Mouse (Mus musculus) neural tube, embryonic 11.5 days (tissue): ENCODE measurements around the gene Vamp8. TPM values are rescaled to one million over a fixed set of nuclear protein-coding genes. Genes with fewer than 3 reads are reported as not detected.
A peak's percentile ranks its signal among the peaks of the same experiment; 100 is the strongest.

ENCODE experiments used
- ATAC-seq: fragments of 200-750 bp; cut with Nextera tagmentation; 2 replicates; pipeline ENCODE4 v1.8.0; 2017; ENCODE audit warnings: moderate number of reproducible peaks, mild to moderate bottlenecking, moderate TSS enrichment, moderate library complexity; ENCODE audit not compliant: insufficient read depth, low FRiP score, low TSS enrichment
- DNase-seq: peaks from one replicate; pipeline ENCODE4 v3.0.0-alpha.2; 2015; ENCODE audit warnings: low spot score
- H3K27ac ChIP-seq: fragments of 300-500 bp; sonication (generic); 2 replicates; pipeline ENCODE4 v1.5.1; 2014; ENCODE audit warnings: low read depth, mild to moderate bottlenecking, low read length
- H3K27me3 ChIP-seq: fragments of 300-500 bp; sonication (generic); 2 replicates; pipeline ENCODE4 v1.6.1; 2014; ENCODE audit warnings: mild to moderate bottlenecking, low read length, mixed read lengths; ENCODE audit not compliant: control insufficient read depth, insufficient read depth
- H3K36me3 ChIP-seq: fragments of 300-500 bp; sonication (generic); 2 replicates; pipeline ENCODE4 v1.6.1; 2014; ENCODE audit warnings: mild to moderate bottlenecking, low read length, moderate library complexity, mixed read lengths; ENCODE audit not compliant: control insufficient read depth, insufficient read depth
- H3K4me1 ChIP-seq: fragments of 300-500 bp; sonication (generic); 2 replicates; pipeline ENCODE4 v1.6.1; 2014; ENCODE audit warnings: low read length, mixed read lengths; ENCODE audit not compliant: control insufficient read depth, insufficient read depth
- H3K4me2 ChIP-seq: fragments of 300-500 bp; sonication (generic); 2 replicates; pipeline ENCODE4 v1.6.1; 2014; ENCODE audit warnings: low read depth, mild to moderate bottlenecking, moderate library complexity
- H3K4me3 ChIP-seq: fragments of 300-500 bp; sonication (generic); 2 replicates; pipeline ENCODE4 v1.5.1; 2014; ENCODE audit warnings: low read depth, low read length
- H3K9ac ChIP-seq: fragments of 300-500 bp; sonication (generic); 2 replicates; pipeline ENCODE4 v1.6.1; 2014; ENCODE audit warnings: mild to moderate bottlenecking, low read length
- H3K9me3 ChIP-seq: fragments of 300-500 bp; sonication (generic); 2 replicates; pipeline ENCODE4 v1.6.1; 2016; ENCODE audit warnings: low read length; ENCODE audit not compliant: control insufficient read depth
- WGBS: fragments of 180-500 bp; shearing (Covaris S2); extraction: QIAGEN DNeasy Blood & Tissue Kit; methylation state at CpG from one replicate; pipeline ENCODE4 v1.1.7; 2014; 5-methylcytosine and 5-hydroxymethylcytosine counted together
- polyA plus RNA-seq: library from polyadenylated mRNA; unstranded; fragments of >200 nt; fragmentation: Nextera tagmentation; extraction: Ambion mirVana; gene quantifications from 2 replicates; pipeline ENCODE4 v1.2.1, GENCODE M21; 2014

Gene Vamp8
- polyA plus RNA-seq, 1 experiment from 2014 or later, result 38.5 TPM

DNA sequence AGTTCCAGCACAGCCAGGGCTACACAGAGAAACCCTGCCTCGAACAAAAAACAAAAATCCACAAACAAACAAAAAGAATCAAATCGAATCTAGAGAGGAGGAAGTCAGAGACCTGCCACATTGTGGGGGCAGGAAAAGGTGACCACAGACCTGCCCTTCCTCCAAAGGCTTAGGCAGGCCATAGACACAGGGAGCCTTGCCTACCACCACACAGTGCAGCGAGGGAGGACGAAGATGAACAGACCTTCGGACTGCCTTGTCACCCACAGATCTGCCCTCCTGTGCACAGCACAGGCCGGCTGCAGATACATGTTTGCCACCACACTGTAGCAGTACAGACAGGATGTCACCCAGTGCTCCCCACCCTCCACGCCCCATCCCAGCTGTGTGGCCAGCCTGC lies 20.0 kb upstream of the Vamp8 start:
- H3K4me3 ChIP-seq, result no peak overlapping the region

DNA sequence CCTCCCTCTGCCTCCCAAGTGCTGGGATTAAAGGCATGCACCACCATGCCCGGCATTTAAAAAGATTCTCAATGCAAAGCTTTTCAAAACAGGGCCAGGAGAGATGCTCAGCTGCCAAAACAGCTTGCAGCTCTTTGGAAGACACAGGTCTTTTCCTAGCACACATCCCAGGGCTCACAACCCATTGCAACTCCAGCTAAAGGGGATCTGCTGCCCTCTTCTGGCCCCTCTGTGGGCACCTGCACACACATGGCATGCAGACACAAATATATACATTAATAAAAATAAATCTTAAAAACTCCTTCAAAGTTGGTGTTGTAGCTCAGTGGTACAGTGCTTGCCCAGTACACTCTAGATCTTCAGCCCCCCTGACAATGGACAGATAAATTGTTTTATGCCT lies 19.5 kb upstream of the Vamp8 start:
- Histone ChIP-seq H3K36me3 (no peaks in the 10 kb centered on the region), H3K4me2 (no peak overlapping the region), H3K4me3 (no peak overlapping the region), H3K9me3 (no peaks in the 10 kb centered on the region), H3K9ac (no peak overlapping the region), H3K27me3 (no peaks in the 10 kb centered on the region), H3K4me1 (peaks cover 1% of the 10 kb centered on the region; the same call in 1 of the 2 replicates), H3K27ac (no peak overlapping the region)
- ATAC-seq (no peak), DNase-seq (peak; percentile 9)
- 32% methylated on average over 1 of the region's 1 CpGs for WGBS

More for the DNA sequence above, 20.0 kb upstream of the Vamp8 start:
- H3K4me2 ChIP-seq, result no peak overlapping the region
- H3K9ac ChIP-seq, result no peak overlapping the region
- no peaks in the 10 kb centered on the region for H3K36me3 ChIP-seq
- no peaks in the 10 kb centered on the region for H3K27me3 ChIP-seq
- DNase-seq (no peak), ATAC-seq (no peak)
- peaks cover 2% of the 10 kb centered on the region; the same call in 1 of the 2 replicates for H3K4me1 ChIP-seq
- H3K27ac ChIP-seq, result no peak overlapping the region
- 92% methylated on average over 7 of the region's 7 CpGs for WGBS
- no peaks in the 10 kb centered on the region for H3K9me3 ChIP-seq

DNA sequence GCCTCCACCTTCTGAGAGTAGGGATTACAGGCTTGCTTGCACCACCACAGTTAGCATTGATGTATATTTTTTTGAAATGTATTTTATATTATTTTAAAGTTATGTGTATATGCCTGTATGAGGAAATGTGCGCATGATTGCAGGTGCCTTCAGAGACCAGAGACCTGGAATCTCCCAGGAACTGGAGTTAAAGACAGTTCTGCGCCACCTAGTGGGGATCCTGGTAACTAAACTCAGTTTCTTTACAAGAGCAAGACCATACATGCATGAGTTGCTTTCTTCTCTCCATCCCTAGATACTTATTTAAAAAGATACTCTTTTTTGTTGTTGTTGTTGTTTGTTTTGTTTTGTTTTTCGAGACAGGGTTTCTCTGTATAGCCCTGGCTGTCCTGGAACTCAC lies 19.1 kb upstream of the Vamp8 start:
- no peaks in the 10 kb centered on the region for H3K4me1 ChIP-seq
- no peaks in the 10 kb centered on the region for H3K27me3 ChIP-seq
- peak; percentile 54 for DNase-seq
- no peaks in the 10 kb centered on the region for H3K9me3 ChIP-seq
- WGBS, result 21% methylated on average over 3 of the region's 3 CpGs
- H3K36me3 ChIP-seq, result no peaks in the 10 kb centered on the region
- ATAC-seq, result no peak
- H3K9ac ChIP-seq, result no peak overlapping the region
- H3K27ac ChIP-seq, result no peak overlapping the region
- no peak overlapping the region for H3K4me2 ChIP-seq
- no peak overlapping the region for H3K4me3 ChIP-seq

DNA sequence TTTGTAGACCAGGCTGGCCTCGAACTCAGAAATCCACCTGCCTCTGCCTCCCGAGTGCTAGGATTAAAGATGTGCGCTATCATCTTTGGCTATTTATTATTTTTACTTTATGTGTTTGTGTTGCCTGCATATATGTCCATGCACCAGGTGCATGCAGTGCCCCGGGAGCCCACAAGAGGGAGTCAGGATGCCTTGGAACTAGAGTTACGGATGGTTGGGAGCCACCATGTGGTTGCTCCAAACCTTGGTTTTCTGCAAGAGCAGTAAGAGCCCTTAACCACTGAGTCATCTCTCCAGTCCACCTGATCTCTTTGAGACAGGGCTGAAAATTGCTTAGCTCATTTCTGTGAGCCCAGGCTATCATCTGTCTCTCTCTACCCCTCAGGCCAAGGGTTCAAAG lies 16.6 kb upstream of the Vamp8 start:
- WGBS, result 7% methylated on average over 5 of the region's 5 CpGs
- Histone ChIP-seq H3K27me3 (no peaks in the 10 kb centered on the region), H3K4me1 (no peaks in the 10 kb centered on the region), H3K4me2 (no peak overlapping the region), H3K9me3 (no peaks in the 10 kb centered on the region), H3K27ac (no peak overlapping the region), H3K36me3 (no peaks in the 10 kb centered on the region), H3K9ac (no peak overlapping the region), H3K4me3 (no peak overlapping the region)
- DNase-seq (peak; percentile 88), ATAC-seq (no peak)

DNA sequence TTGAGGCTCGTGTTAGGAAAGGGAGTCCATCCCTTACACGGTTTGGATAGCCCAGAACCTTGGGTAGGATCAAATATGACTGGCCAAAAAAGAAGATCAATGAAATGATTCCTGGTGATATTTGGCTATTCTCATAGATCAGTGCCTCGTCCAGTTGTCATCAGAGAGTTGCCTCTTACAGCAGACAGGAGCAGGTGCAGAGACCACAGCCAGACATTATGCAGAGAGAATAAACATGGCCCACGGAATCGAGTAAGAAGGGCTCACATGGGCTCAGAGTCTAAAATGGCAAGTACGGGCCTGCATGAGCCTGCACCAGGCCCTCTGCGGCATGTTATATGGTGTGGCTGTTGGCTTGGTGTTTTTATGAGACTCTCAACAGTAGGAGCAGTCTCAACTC lies 14.9 kb upstream of the Vamp8 start:
- Histone ChIP-seq H3K4me3 (no peak overlapping the region), H3K9ac (no peak overlapping the region), H3K36me3 (no peaks in the 10 kb centered on the region), H3K4me2 (no peak overlapping the region), H3K9me3 (no peaks in the 10 kb centered on the region), H3K27ac (no peak overlapping the region), H3K27me3 (no peaks in the 10 kb centered on the region), H3K4me1 (no peaks in the 10 kb centered on the region)
- no peak for ATAC-seq
- no peak for DNase-seq
- WGBS, result 79% methylated on average over 7 of the region's 7 CpGs

DNA sequence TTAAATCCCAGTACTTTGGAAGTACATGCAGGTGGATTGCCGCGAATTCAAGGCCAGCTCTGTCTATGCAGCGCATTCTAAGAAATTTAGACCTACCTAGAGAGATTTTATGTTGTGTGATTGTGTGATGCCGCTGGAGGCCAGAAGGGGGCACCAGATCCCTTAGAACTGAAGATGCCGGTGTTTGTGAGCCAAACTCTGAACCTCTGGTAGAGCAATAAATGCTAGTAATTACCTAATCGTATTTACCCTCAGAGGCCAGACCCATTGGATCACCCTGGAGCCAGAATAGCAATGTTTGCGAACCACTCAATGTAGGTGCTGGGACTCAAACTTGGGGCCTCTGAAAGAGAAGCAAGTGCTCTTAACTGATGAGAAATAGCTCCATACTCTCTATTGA lies 11.4 kb upstream of the Vamp8 start:
- WGBS, result 19% methylated on average over 7 of the region's 7 CpGs
- H3K9me3 ChIP-seq, result no peaks in the 10 kb centered on the region
- DNase-seq (peak; percentile 60), ATAC-seq (no peak)
- no peaks in the 10 kb centered on the region for H3K27me3 ChIP-seq
- H3K27ac ChIP-seq, result no peak overlapping the region
- no peaks in the 10 kb centered on the region for H3K36me3 ChIP-seq
- H3K9ac ChIP-seq, result no peak overlapping the region
- no peak overlapping the region for H3K4me2 ChIP-seq
- H3K4me1 ChIP-seq, result no peaks in the 10 kb centered on the region
- H3K4me3 ChIP-seq, result no peak overlapping the region

DNA sequence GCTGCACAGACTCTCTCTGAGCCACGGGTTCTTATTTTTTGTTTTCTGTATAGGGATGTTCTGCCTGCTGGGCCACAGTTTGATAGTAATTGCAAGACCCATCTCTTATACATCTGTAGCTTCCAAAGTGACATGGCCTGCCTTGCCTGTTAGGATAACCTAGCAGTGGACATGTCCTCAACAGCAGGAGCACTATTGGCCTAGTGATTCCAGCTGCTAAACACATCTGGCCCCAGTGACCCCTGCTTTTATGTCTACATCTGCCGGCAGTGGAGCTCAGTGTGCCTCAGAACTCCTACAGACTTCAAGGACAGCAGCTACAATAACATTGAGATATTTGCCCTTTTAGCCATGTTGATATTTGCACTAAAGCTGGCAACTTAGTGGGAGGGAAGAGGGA lies 9.5 kb upstream of the Vamp8 start:
- no peak overlapping the region for H3K4me2 ChIP-seq
- WGBS, result 47% methylated on average over 2 of the region's 2 CpGs
- no peak overlapping the region for H3K4me3 ChIP-seq
- no peaks in the 10 kb centered on the region for H3K27me3 ChIP-seq
- ATAC-seq (no peak), DNase-seq (peak; percentile 40)
- no peaks in the 10 kb centered on the region for H3K9me3 ChIP-seq
- no peak overlapping the region for H3K9ac ChIP-seq
- no peaks in the 10 kb centered on the region for H3K36me3 ChIP-seq
- no peaks in the 10 kb centered on the region for H3K4me1 ChIP-seq
- no peak overlapping the region for H3K27ac ChIP-seq

DNA sequence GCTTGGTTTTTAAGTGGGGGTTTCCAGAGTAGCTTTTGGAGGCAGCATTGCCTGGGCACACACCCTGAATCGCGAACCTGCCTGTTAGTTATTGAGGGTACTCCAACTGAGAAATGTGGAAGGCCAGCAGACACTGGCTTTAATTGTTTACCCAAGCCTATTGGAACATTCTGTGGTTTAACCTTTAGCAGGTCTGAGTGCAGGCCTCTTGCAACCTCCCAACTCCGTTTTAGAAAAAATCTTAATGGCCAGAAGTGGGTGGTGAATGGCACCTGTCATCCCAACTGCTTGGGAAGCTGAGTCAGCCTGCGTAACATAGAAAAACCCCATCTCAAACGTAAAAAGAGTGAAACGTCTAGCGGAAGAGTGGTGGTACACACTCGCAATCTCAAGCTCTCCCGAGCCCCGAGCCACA lies 6.3 kb upstream of the Vamp8 start:
- Histone ChIP-seq H3K4me3 (no peak overlapping the region), H3K4me2 (no peak overlapping the region), H3K4me1 (no peaks in the 10 kb centered on the region), H3K36me3 (no peaks in the 10 kb centered on the region), H3K27ac (no peak overlapping the region), H3K9me3 (no peaks in the 10 kb centered on the region), H3K27me3 (no peaks in the 10 kb centered on the region), H3K9ac (no peak overlapping the region)
- ATAC-seq (no peak), DNase-seq (no peak)
- 83% methylated on average over 10 of the region's 10 CpGs for WGBS

DNA sequence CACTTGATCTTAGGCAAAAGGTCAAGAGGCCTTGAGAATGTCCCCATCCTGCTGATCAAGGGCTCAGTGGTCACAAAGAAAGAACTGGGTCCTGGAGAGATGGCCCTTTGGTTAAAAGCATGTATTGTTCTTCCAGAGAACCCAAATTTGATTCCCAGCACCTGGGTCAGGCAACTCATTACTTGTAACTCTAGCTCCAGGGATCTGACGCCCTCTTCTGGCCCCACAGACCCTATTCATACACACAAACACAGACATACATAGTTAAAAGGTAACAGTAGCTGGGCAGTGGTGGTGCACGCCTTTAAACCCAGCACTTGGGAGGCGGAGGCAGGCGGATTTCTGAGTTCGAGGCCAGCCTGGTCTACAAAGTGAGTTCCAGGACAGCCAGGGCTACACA lies 1.8 kb upstream of the Vamp8 start:
- H3K4me2 ChIP-seq, result no peak overlapping the region
- no peaks in the 10 kb centered on the region for H3K36me3 ChIP-seq
- no peak for DNase-seq
- H3K27ac ChIP-seq, result no peak overlapping the region
- peaks cover 5% of the 10 kb centered on the region; the same call in 1 of the 2 replicates for H3K4me1 ChIP-seq
- 88% methylated on average over 5 of the region's 5 CpGs for WGBS
- 0 out of 2 replicates have a peak, but pooled peaks cover 5% of the 10 kb centered on the region for H3K27me3 ChIP-seq
- no peak for ATAC-seq
- no peak overlapping the region for H3K9ac ChIP-seq
- H3K4me3 ChIP-seq, result no peak overlapping the region
- no peaks in the 10 kb centered on the region for H3K9me3 ChIP-seq
